Mouse (Mus musculus): ENCODE measurements around the gene Psmd10. TPM values are rescaled to one million over a fixed set of nuclear protein-coding genes. Genes with fewer than 3 reads are reported as not detected.

Gene Psmd10
- total and polyA plus RNA-seq, 2 experiments from 2014 or later = 6.6 to 29.6 TPM

DNA sequence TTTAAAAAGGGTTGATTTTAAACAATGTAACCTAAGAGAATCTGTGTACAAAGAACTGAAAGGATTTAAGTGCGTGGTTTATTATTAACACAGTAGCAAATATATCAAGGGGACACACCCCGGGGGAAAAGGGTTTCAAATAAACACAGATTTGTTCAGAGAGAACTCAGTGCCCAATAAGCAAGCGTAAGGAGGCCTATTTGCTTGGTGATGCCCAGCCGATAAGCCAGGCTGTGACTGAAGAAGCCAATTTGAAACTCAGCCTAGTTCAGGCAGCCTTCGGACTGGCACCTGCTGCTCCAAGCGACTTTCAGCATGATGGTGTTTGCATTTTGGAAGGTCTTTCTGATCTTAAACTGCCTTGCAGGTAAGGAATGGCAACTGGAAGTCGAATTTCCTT is 49.2 kb downstream of the Psmd10 start, which contains the start of gene Vsig1:
Gene Vsig1 (plus strand): TSS at position 249 of the 400 bp plus-strand sequence.
- Histone ChIP-seq H3K27ac (ENCODE audit: low read depth) (no peak within 1 kb of the TSS), H3K4me1 (ENCODE audit: control insufficient read depth, insufficient read depth) (no peaks in the 10 kb centered on the region), H3K4me3 (ENCODE audit: low read depth, low read length) (no peak within 1 kb of the TSS), H3K36me3 (replicated peaks; ENCODE audit: control insufficient read depth, insufficient read depth, low read length) (no peaks in the 10 kb centered on the region), H3K9ac (replicated peaks; ENCODE audit: low read depth, low read length) (no peak within 1 kb of the TSS), H3K27me3 (ENCODE audit: control insufficient read depth, insufficient read depth, low read length) (no peaks in the 10 kb centered on the region), H3K4me2 (ENCODE audit: low read depth, low read length) (no peak within 1 kb of the TSS), H3K9me3 (replicated peaks; ENCODE audit: control insufficient read depth, low read length) (no peaks in the 10 kb centered on the region)
- ATAC-seq (ENCODE audit: insufficient read depth, low read depth) (no peak), DNase-seq (ENCODE audit: low spot score) (no peak)
- no peak for TF ChIP-seq EP300 (IDR thresholded peaks at IDR 0.05; ENCODE audit: low read depth)
- TF ChIP-seq CTCF (IDR thresholded peaks at IDR 0.05; ENCODE audit: low read depth) = no peak
- 72% methylated on average over 7 of the region's 7 CpGs for WGBS

DNA sequence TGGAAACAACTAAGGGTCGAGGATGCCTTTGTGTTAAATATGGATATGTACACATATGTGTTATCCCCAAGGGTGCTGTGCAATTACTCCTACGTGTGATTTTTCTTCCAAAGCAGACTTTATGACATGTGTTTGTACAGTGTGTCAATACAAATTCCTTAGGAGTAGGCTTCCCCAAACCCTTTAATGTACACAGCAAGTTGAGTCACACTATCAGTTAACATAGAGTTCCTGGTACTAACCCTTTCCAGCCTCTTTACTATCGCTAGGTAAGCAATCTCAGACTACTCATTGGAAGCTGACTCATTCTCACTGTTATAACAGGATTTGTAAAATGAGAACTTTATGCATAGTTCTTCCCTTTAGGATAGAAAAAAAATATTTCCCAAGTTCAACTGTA is 53.0 kb downstream of the Psmd10 start:
- Histone ChIP-seq H3K27ac (ENCODE audit: low read depth) (no peak overlapping the region), H3K36me3 (replicated peaks; ENCODE audit: control insufficient read depth, insufficient read depth, low read length) (no peaks in the 10 kb centered on the region), H3K27me3 (ENCODE audit: control insufficient read depth, insufficient read depth, low read length) (no peaks in the 10 kb centered on the region), H3K9ac (replicated peaks; ENCODE audit: low read depth, low read length) (no peak overlapping the region), H3K4me2 (ENCODE audit: low read depth, low read length) (no peak overlapping the region), H3K4me3 (ENCODE audit: low read depth, low read length) (no peak overlapping the region), H3K4me1 (ENCODE audit: control insufficient read depth, insufficient read depth) (no peaks in the 10 kb centered on the region), H3K9me3 (replicated peaks; ENCODE audit: control insufficient read depth, low read length) (no peaks in the 10 kb centered on the region)
- ATAC-seq (ENCODE audit: insufficient read depth, low read depth) = no peak
- TF ChIP-seq CTCF (IDR thresholded peaks at IDR 0.05; ENCODE audit: low read depth) = no peak
- no peak for TF ChIP-seq EP300 (IDR thresholded peaks at IDR 0.05; ENCODE audit: low read depth)
- 75% methylated on average over 3 of the region's 3 CpGs for WGBS
- DNase-seq (ENCODE audit: low spot score) = no peak

Other genes with a start within 250 kb of the Psmd10 start
- not detected in 2 replicates for gene Tex13b, start 143.3 kb downstream of the Psmd10 start, total RNA-seq (2014; rRNA removed; ENCODE audit: low replicate concordance)
- not detected in 2 replicates for gene Tex13b, start 143.3 kb downstream of the Psmd10 start, polyA plus RNA-seq (2015; fragmentation: Nextera tagmentation; extraction: Ambion mirVana)
- gene Vsig1, start 49.1 kb downstream of the Psmd10 start, total RNA-seq (2014; rRNA removed; ENCODE audit: low replicate concordance) = not detected in 2 replicates
- gene Vsig1, start 49.1 kb downstream of the Psmd10 start, polyA plus RNA-seq (2015; fragmentation: Nextera tagmentation; extraction: Ambion mirVana) = not detected in 2 replicates
- 7.5 and 8.1 TPM in 2 replicates for gene Atg4a, start 179 bp upstream of the Psmd10 start, total RNA-seq (2014; rRNA removed; ENCODE audit: low replicate concordance)
- 15.2 and 15.9 TPM in 2 replicates for gene Atg4a, start 179 bp upstream of the Psmd10 start, polyA plus RNA-seq (2015; fragmentation: Nextera tagmentation; extraction: Ambion mirVana)

Measured in heart, postnatal 0 days (tissue).